5 mouse cellular contexts compared by ENCODE assay signal in genomic region chrX:105957091-105957490, GRCm38 (mm10). TPM values are rescaled to one million over a fixed set of nuclear protein-coding genes. Genes with fewer than 3 reads are reported as not detected.
DNase-seq lines count a peak whose midpoint lies in the region; ATAC-seq and TF ChIP-seq lines count a peak whose summit lies in the region.
"Not testable (repeated sequence)": the region's sequence is repeated elsewhere in the genome, so short reads cannot be mapped to it uniquely, and the experiment has no call there.

No protein-coding gene starts in this region.

- not testable (repeated sequence) for H3K27me3 ChIP-seq in E14TG2a.4 (ENCODE audit: insufficient read depth, low read length); liver, embryonic 14.5 days (ENCODE audit: control insufficient read depth, insufficient read depth, low read length)

- not testable (repeated sequence) for ATAC-seq in liver, embryonic 14.5 days (ENCODE audit: insufficient read depth)

- 61% methylated on average over 14 of the region's 14 CpGs for WGBS in liver, embryonic 14.5 days (ENCODE audit: insufficient replicate concordance)

- H3K4me2 ChIP-seq in liver, embryonic 14.5 days (ENCODE audit: low read depth): not testable (repeated sequence)

- not testable (repeated sequence) for H3K27ac ChIP-seq in liver, embryonic 14.5 days

- not testable (repeated sequence) for TF ChIP-seq EP300 in liver, embryonic 14.5 days (IDR thresholded peaks at IDR 0.05; ENCODE audit: low read depth)

- peak overlapping the region; percentile 62 for H3K4me3 ChIP-seq in E14TG2a.4 (replicated peaks; ENCODE audit: low read length)
- H3K4me3 ChIP-seq in liver, embryonic 14.5 days (ENCODE audit: insufficient read depth in 1 of 2, low read depth in 2 of 2, low read length in 2 of 2): not testable (repeated sequence)

- H3K9ac ChIP-seq in liver, embryonic 14.5 days (replicated peaks): not testable (repeated sequence)

- not testable (repeated sequence) for H3K9me3 ChIP-seq in E14TG2a.4 (ENCODE audit: low read length); liver, embryonic 14.5 days (ENCODE audit: control insufficient read depth, low read length)

- peak; percentile 26; the same call in 1 of the 2 replicates for TF ChIP-seq CTCF in E14TG2a.4 (conservative IDR thresholded peaks at IDR 0.05; ENCODE audit: low read length)
- TF ChIP-seq CTCF in liver, embryonic 14.5 days (IDR thresholded peaks at IDR 0.05; ENCODE audit: low read depth): peak; percentile 9; the same call in 1 of the 2 replicates

- H3K36me3 ChIP-seq in E14TG2a.4 (ENCODE audit: insufficient read depth, low read length); liver, embryonic 14.5 days (replicated peaks; ENCODE audit: control insufficient read depth, insufficient read depth, low read depth): not testable (repeated sequence)

- DNase-seq in 416B (ENCODE audit: low read depth) (peak; percentile 9), ES-CJ7 (ENCODE audit: low read depth, low spot score) (peak; percentile 50), R1 (ENCODE audit: low read depth, low spot score) (peak; percentile 62)
- not testable (repeated sequence) for DNase-seq in liver, embryonic 14.5 days (ENCODE audit: low read depth in 3 of 3, low spot score in 3 of 3)

- not testable (repeated sequence) for H3K4me1 ChIP-seq in E14TG2a.4 (replicated peaks; ENCODE audit: low read depth, low read length); liver, embryonic 14.5 days (replicated peaks; ENCODE audit: control insufficient read depth in 2 of 2, insufficient read depth in 2 of 2, low read length in 1 of 2)

RNA-seq across cellular contexts. Expression of gene Atrx, which starts 27.9 kb away (rescaled TPM):
- 13.3 and 16.7 TPM in 2 replicates for polyA plus RNA-seq in liver, embryonic 14.5 days (2012; rRNA removed)
- 27.4 and 30.1 TPM in 2 replicates for polyA plus RNA-seq in liver, embryonic 14.5 days (2014; fragmentation: Nextera tagmentation; extraction: Ambion mirVana)

RNA-seq across cellular contexts. Expression of gene Magt1, which starts 54.6 kb away (rescaled TPM):
- polyA plus RNA-seq in liver, embryonic 14.5 days (2012; rRNA removed): 6.5 and 9.2 TPM in 2 replicates
- polyA plus RNA-seq in liver, embryonic 14.5 days (2014; fragmentation: Nextera tagmentation; extraction: Ambion mirVana): 23.8 and 24.4 TPM in 2 replicates

RNA-seq across cellular contexts. Expression of gene Cox7b, which starts 58.4 kb away (rescaled TPM):
- polyA plus RNA-seq in liver, embryonic 14.5 days (2012; rRNA removed): 222 and 281 TPM in 2 replicates
- 395 and 431 TPM in 2 replicates for polyA plus RNA-seq in liver, embryonic 14.5 days (2014; fragmentation: Nextera tagmentation; extraction: Ambion mirVana)
